Mouse (Mus musculus) ES-E14 (cell line): Measurements from ENCODE around the gene Itpa.

ENCODE experiments used
- CHD2 ChIP-seq: IDR thresholded peaks from 2 replicates; pipeline ENCODE4 v1.6.1; 2014; ENCODE audit warnings: mild to moderate bottlenecking, low read depth, low read length, inconsistent platforms
- HCFC1 ChIP-seq: IDR thresholded peaks from 2 replicates; pipeline ENCODE4 v1.6.1; 2012; ENCODE audit warnings: low read length, inconsistent platforms, borderline replicate concordance; ENCODE audit not compliant: insufficient read depth
- MAFK ChIP-seq: IDR thresholded peaks from 2 replicates; pipeline ENCODE4 v1.6.1; 2014; ENCODE audit warnings: mild to moderate bottlenecking, low read depth, low read length, inconsistent platforms; ENCODE audit not compliant: insufficient read depth
- ZC3H11A ChIP-seq: IDR thresholded peaks from 2 replicates; pipeline ENCODE4 v1.6.1; 2012; ENCODE audit warnings: low read depth, mild to moderate bottlenecking, inconsistent platforms, low read length, borderline replicate concordance
- ZNF384 ChIP-seq: IDR thresholded peaks from 2 replicates; pipeline ENCODE4 v1.6.1; 2012; ENCODE audit warnings: low read depth, low read length, inconsistent platforms

GRCm38 (mm10) chr2:130634739-130635411 is 32.5 kb upstream of the Itpa start:
- no peak for TF ChIP-seq HCFC1
- TF ChIP-seq MAFK = no peak
- no peak for TF ChIP-seq ZNF384
- no peak for TF ChIP-seq CHD2
- no peak for TF ChIP-seq ZC3H11A
